Mouse (Mus musculus) forebrain, embryonic 14.5 days (tissue): ENCODE data around the gene Tmc3. TPM values are rescaled to one million over a fixed set of nuclear protein-coding genes. Genes with fewer than 3 reads are reported as not detected.

ENCODE experiments used
- ATAC-seq: fragments of 200-750 bp; cut with Nextera tagmentation; 2 replicates; pipeline ENCODE4 v1.8.0; 2017; ENCODE audit warnings: mild to moderate bottlenecking, moderate library complexity
- DNase-seq: peaks from one replicate; pipeline ENCODE4 v3.0.0-alpha.2; 2015; ENCODE audit warnings: low spot score
- H3K27ac ChIP-seq: fragments of 300-500 bp; sonication (generic); 2 replicates; pipeline ENCODE4 v1.5.1; 2014; ENCODE audit warnings: low read depth, mild to moderate bottlenecking, control low read depth, low read length, moderate library complexity
- H3K27me3 ChIP-seq: fragments of 300-500 bp; sonication (generic); replicated peaks from 2 replicates; pipeline ENCODE4 v1.6.1; 2014; ENCODE audit warnings: low read length, control low read depth, mixed read lengths; ENCODE audit not compliant: control insufficient read depth, insufficient read depth
- H3K36me3 ChIP-seq: fragments of 300-500 bp; sonication (generic); 2 replicates; pipeline ENCODE4 v1.6.1; 2014; ENCODE audit warnings: low read length, control low read depth; ENCODE audit not compliant: control insufficient read depth, insufficient read depth
- H3K4me1 ChIP-seq: fragments of 300-500 bp; sonication (generic); 2 replicates; pipeline ENCODE4 v1.6.1; 2014; ENCODE audit warnings: antibody characterized with exemption, low read length, control low read depth; ENCODE audit not compliant: control insufficient read depth, insufficient read depth
- H3K4me2 ChIP-seq: fragments of 300-500 bp; sonication (generic); 2 replicates; pipeline ENCODE4 v1.6.1; 2014; ENCODE audit warnings: mild to moderate bottlenecking, control low read depth, low read length
- H3K4me3 ChIP-seq: fragments of 300-500 bp; sonication (generic); 2 replicates; pipeline ENCODE4 v1.5.1; 2014; ENCODE audit warnings: low read depth, low read length, control low read depth
- H3K9ac ChIP-seq: fragments of 300-500 bp; sonication (generic); 2 replicates; pipeline ENCODE4 v1.6.1; 2014; ENCODE audit warnings: mild to moderate bottlenecking, low read length, control low read depth, moderate library complexity
- H3K9me3 ChIP-seq: fragments of 300-500 bp; sonication (generic); replicated peaks from 2 replicates; pipeline ENCODE4 v1.6.1; 2016; ENCODE audit warnings: low read length, control low read depth, mixed read lengths; ENCODE audit not compliant: control insufficient read depth
- WGBS: fragments of 180-500 bp; shearing (Covaris S2); extraction: QIAGEN DNeasy Blood & Tissue Kit; methylation state at CpG from one replicate; pipeline ENCODE4 v1.1.7; 2014; 5-methylcytosine and 5-hydroxymethylcytosine counted together
- polyA plus RNA-seq: library from polyadenylated mRNA; unstranded; fragments of >200 nt; fragmentation: Nextera tagmentation; extraction: Ambion mirVana; gene quantifications from 2 replicates; pipeline ENCODE4 v1.2.1, GENCODE M21; 2014

Gene Tmc3
- polyA plus RNA-seq, 1 experiment from 2014 or later, result 0.23 TPM

DNA sequence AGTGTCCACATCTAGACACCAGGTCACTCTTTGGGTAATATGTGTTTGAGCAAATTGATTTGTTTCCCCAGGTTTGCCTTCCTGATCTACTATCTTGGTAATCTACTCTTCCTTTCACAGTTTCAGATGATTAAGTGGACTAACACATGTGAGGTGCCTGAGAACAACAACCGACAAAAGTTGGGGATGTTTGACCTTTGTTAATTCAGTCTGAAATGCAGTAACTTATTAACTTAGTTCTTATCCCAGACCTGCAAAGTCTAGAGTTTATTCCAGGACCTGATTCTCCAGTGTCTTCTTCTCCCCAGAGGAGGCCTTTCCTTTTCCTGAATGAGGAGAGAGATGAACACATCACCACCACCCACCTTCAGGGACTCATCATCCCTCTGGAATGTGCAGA, 27.2 kb downstream of the Tmc3 start:
- no peak for ATAC-seq
- DNase-seq, result no peak

DNA sequence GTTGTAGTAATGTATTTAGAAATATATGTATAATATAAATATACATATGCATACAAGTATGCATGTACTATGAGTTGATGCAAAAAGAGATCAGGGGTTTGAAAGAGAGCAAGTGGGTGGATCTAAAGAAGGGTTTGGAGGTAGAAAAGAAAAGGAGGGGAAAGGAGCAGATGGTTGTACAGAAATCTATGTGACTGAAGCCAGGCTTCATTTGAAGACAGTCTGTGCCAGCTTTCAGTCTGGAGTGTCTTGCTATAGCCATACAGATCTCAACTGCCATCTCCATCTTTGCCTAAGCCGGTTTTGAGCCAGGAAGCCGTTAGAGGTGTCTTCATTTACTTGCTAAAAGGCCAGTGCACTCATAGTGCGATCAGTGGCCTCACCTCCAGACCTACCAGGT, 30.5 kb downstream of the Tmc3 start:
- Histone ChIP-seq H3K4me3 (no peak overlapping the region), H3K9ac (no peak overlapping the region), H3K4me2 (no peak overlapping the region), H3K27me3 (no peaks in the 10 kb centered on the region), H3K9me3 (no peaks in the 10 kb centered on the region), H3K27ac (no peak overlapping the region), H3K4me1 (no peaks in the 10 kb centered on the region), H3K36me3 (no peaks in the 10 kb centered on the region)
- no peak for DNase-seq
- WGBS, result 89% methylated on average over 3 of the region's 3 CpGs
- no peak for ATAC-seq

More for the DNA sequence above, 27.2 kb downstream of the Tmc3 start:
- Histone ChIP-seq H3K36me3 (no peaks in the 10 kb centered on the region), H3K4me2 (no peak overlapping the region), H3K4me1 (no peaks in the 10 kb centered on the region), H3K27ac (no peak overlapping the region), H3K4me3 (no peak overlapping the region), H3K9ac (no peak overlapping the region), H3K27me3 (no peaks in the 10 kb centered on the region), H3K9me3 (no peaks in the 10 kb centered on the region)
- WGBS, result 92% methylated on average over 1 of the region's 1 CpGs

DNA sequence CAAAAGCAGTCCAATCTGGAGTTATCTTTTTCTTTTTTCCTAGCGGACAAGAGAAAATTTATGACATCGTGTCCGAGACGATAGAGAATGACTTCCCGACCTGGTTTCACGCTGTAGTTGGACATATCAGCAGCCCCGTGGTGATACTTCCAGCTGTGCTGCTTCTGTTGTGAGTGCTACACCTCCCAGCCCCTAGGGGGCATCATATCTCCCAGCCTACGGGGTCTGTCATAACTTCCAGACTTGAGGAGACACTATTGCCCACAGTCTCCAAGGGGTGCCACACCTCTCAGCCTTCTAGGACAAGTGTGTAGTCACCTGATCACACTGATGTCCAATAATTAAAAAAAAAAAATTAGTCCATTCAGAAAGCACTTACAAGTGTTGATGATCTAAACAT, 31.1 kb downstream of the Tmc3 start:
- Histone ChIP-seq H3K4me1 (no peaks in the 10 kb centered on the region), H3K27ac (no peak overlapping the region), H3K4me2 (no peak overlapping the region), H3K9me3 (no peaks in the 10 kb centered on the region), H3K36me3 (no peaks in the 10 kb centered on the region), H3K9ac (no peak overlapping the region), H3K4me3 (no peak overlapping the region), H3K27me3 (no peaks in the 10 kb centered on the region)
- no peak for DNase-seq
- no peak for ATAC-seq
- 91% methylated on average over 8 of the region's 8 CpGs for WGBS

DNA sequence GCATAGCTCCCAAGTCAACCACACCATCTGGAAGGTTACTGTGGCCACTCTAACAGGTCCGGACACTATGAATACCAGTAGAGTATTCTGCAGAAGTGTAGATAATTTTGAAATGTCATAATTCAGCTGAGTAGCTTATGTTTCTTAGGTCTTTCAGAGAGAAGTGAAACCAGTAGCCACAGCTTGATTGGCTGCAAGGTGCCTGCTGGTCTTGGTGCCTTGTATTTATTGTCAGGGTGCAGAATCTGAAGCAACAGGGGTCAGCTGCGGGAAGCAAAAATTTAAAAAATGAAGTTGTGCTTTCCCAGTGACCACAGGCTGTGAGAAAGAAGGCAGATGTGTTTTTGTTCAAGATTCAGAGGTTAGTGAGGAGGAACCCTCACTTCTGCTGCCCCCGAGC, 31.5 kb downstream of the Tmc3 start:
- DNase-seq (no peak), ATAC-seq (no peak)
- H3K4me3 ChIP-seq, result no peak overlapping the region
- H3K27me3 ChIP-seq, result no peaks in the 10 kb centered on the region
- H3K4me1 ChIP-seq, result no peaks in the 10 kb centered on the region
- 83% methylated on average over 3 of the region's 3 CpGs for WGBS
- no peak overlapping the region for H3K9ac ChIP-seq
- H3K36me3 ChIP-seq, result no peaks in the 10 kb centered on the region
- no peak overlapping the region for H3K4me2 ChIP-seq
- no peak overlapping the region for H3K27ac ChIP-seq
- no peaks in the 10 kb centered on the region for H3K9me3 ChIP-seq

DNA sequence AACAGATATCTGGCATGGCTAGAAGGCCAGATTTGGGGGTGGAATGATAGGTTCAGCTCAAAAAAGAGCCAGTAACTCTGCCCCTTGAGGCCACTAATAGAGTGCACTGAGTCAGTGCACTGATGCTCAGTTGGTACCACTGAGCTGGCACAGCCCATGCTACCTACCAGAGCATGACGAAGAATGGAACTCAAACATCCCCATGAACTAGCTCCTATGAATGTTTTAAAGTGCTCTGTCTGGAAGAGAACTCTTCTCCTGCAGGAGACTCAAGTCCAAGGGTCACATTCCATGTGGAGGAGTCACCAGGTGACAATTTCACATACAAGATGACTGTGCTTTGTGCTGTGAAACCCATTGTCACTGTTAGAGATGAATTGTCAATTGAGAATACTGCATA, 34.0 kb downstream of the Tmc3 start:
- Histone ChIP-seq H3K4me3 (no peak overlapping the region), H3K36me3 (no peaks in the 10 kb centered on the region), H3K9ac (no peak overlapping the region), H3K4me1 (no peaks in the 10 kb centered on the region), H3K27ac (no peak overlapping the region), H3K4me2 (no peak overlapping the region), H3K9me3 (no peaks in the 10 kb centered on the region), H3K27me3 (no peaks in the 10 kb centered on the region)
- 100% methylated on average over 1 of the region's 1 CpGs for WGBS
- no peak for DNase-seq
- ATAC-seq, result no peak

DNA sequence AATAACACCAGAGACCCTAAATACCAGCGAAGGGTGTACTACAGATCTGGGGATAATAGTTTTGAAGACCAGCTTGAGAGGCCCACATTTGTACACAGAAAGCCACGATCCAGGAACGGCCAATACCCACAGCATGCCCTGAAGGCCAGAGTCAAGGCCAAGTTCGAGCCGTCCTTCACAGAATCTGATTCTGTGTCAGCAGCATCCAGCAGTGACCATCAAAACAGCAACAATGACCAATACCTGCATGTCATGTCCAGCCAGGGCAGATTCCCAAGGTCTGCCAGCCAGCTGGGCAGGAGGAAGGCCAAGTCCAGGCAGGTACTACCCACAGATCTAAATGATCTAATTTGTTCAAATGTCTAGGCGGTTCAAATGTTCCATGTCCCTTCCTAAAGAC, 37.9 kb downstream of the Tmc3 start:
- Histone ChIP-seq H3K4me1 (no peaks in the 10 kb centered on the region), H3K27ac (no peak overlapping the region), H3K4me3 (no peak overlapping the region), H3K36me3 (no peaks in the 10 kb centered on the region), H3K27me3 (no peaks in the 10 kb centered on the region), H3K9ac (no peak overlapping the region), H3K4me2 (no peak overlapping the region), H3K9me3 (no peaks in the 10 kb centered on the region)
- 91% methylated on average over 6 of the region's 6 CpGs for whole genome bisulfite sequencing
- DNase-seq (no peak), ATAC-seq (no peak)

DNA sequence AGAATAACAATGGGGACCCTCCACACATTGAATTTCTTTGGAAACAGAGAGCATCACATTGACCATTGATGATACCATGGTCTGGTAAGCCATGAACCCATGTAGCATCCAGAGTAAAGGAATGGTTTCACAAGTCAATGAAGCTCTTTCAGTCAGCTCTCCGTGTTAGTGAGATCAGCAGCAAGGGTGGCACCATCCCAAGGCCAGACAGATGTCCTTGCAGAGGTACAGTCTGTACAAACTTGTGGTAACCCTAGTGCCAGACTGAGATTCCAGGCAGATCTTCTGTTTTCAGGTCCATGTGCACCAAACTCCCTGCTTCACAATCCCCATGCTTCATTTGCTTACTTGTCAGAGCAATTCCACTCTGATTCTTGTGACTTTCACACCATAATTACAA, 39.3 kb downstream of the Tmc3 start:
- Histone ChIP-seq H3K4me1 (no peaks in the 10 kb centered on the region), H3K27me3 (no peaks in the 10 kb centered on the region), H3K9ac (no peak overlapping the region), H3K4me3 (no peak overlapping the region), H3K36me3 (no peaks in the 10 kb centered on the region), H3K27ac (no peak overlapping the region), H3K4me2 (no peak overlapping the region), H3K9me3 (no peaks in the 10 kb centered on the region)
- ATAC-seq (no peak), DNase-seq (no peak)
- WGBS, result 77% methylated on average over 1 of the region's 1 CpGs

DNA sequence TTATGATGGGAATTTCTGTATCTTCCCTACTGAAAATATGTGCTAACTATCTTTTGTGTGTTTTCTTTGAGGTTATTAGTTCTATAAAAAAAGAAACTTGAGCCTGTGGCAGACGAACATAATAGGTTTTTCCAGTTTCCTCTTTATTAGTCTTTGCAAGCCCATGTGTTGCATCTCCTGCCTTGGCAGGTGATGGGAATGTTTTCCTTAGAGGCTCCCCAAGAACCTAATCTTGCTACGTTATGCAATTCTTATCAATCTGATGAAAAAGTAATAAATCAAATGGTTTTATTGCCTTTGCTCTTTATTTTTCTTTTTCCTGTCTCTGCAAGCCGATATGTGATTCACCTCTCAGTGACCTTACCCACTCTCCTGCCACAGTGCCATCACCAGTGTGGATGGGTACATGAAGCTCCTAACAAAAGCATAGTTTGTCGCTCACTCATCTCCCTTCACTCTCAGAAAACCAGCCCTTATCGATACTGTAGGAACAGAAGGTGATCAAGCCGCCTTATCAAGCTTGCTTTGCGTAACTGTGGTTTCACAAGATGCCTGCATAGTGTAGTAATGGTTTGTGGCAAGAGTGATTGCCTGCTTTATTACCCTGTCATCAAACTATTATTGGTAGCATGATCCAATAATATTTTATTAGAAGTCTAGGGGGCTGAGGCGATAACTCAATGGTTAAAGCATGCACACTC, 42.0 kb downstream of the Tmc3 start:
- Histone ChIP-seq H3K9me3 (no peaks in the 10 kb centered on the region), H3K36me3 (no peaks in the 10 kb centered on the region), H3K4me1 (0 out of 2 replicates have a peak, but pooled peaks cover 2% of the 10 kb centered on the region), H3K9ac (no peak overlapping the region), H3K4me3 (no peak overlapping the region), H3K27ac (no peak overlapping the region), H3K27me3 (no peaks in the 10 kb centered on the region), H3K4me2 (no peak overlapping the region)
- no peak for ATAC-seq
- 91% methylated on average over 8 of the region's 8 CpGs for WGBS
- DNase-seq, result no peak

DNA sequence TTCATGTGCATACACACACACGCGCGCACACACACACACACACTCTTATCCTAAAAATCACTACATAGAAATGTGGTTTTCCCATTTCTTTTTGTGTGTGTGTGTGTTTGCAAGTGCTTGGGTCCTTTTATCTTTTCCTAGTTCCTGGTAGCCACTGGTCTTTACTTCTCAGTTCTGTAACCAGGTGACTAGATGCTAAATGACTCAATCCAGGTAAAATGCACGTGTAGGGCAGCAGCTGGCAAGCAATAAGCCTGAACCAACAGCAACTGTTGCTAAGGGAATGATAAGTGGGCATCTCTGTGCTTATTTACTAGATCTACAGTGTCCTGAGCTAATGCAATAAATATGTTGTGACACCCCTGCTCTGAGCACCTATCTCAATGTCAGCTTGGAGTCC, 42.6 kb downstream of the Tmc3 start:
- no peak for DNase-seq
- no peak overlapping the region for H3K4me2 ChIP-seq
- no peaks in the 10 kb centered on the region for H3K36me3 ChIP-seq
- WGBS, result 89% methylated on average over 4 of the region's 4 CpGs
- no peaks in the 10 kb centered on the region for H3K27me3 ChIP-seq
- no peaks in the 10 kb centered on the region for H3K9me3 ChIP-seq
- no peak for ATAC-seq
- 0 out of 2 replicates have a peak, but pooled peaks cover 2% of the 10 kb centered on the region for H3K4me1 ChIP-seq
- no peak overlapping the region for H3K9ac ChIP-seq
- H3K27ac ChIP-seq, result no peak overlapping the region
- no peak overlapping the region for H3K4me3 ChIP-seq
